Mouse (Mus musculus): Measurements from ENCODE around the gene Smyd3. TPM values are rescaled to one million over a fixed set of nuclear protein-coding genes. Genes with fewer than 3 reads are reported as not detected.
A peak's percentile ranks its signal among the peaks of the same experiment; 100 is the strongest.

Gene Smyd3
- polyA plus RNA-seq, 1 experiment = not detected

DNA sequence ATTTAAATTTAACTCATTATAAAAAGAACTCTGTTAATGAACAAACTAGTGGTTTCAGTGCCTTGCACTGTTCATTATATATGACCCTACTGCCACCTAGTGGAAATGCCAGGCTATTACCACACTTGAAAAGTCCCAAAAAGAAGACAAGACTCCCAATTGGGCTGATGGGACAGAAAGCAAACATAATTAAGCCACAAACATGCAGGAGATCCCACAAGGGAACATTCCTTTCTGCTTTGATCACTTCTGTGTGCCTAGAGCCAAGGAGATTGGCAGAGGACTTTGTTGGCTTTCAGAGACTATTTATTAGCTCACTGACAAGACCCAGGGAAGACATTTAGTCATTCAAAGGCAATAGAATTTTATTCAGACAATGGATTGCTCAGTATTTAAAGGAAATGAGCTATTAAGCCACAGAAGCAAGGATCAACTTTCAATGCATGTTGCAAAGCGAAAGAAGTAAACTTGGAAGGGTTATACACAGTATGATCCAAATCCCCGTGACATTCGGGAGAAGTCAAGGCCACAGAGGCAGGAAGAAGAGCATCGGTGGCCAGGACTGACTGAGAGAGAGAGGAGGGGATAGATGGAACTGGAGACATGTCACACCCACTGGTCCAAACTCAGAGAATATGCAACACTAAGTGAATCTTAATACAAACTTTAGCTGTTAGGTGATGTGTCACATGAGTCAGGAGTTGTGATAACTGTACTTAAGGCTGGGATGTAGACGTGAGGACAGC lies 40.5 kb downstream of the Smyd3 start:
- TF ChIP-seq CTCF (IDR thresholded peaks at IDR 0.05; ENCODE audit: insufficient read depth, low read depth, low read length) = no peak
- no peak for TF ChIP-seq POLR2A (IDR thresholded peaks at IDR 0.05; ENCODE audit: insufficient read depth, low read depth, low read length)
- no peak overlapping the region for H3K27ac ChIP-seq (ENCODE audit: insufficient read depth, low read depth, low read length)
- H3K4me1 ChIP-seq (ENCODE audit: control insufficient read depth, insufficient read depth, low read length) = no peaks in the 10 kb centered on the region
- WGBS = 69% methylated on average over 5 of the region's 5 CpGs
- no peak overlapping the region for H3K4me3 ChIP-seq (ENCODE audit: insufficient read depth, low read depth, low read length)

DNA sequence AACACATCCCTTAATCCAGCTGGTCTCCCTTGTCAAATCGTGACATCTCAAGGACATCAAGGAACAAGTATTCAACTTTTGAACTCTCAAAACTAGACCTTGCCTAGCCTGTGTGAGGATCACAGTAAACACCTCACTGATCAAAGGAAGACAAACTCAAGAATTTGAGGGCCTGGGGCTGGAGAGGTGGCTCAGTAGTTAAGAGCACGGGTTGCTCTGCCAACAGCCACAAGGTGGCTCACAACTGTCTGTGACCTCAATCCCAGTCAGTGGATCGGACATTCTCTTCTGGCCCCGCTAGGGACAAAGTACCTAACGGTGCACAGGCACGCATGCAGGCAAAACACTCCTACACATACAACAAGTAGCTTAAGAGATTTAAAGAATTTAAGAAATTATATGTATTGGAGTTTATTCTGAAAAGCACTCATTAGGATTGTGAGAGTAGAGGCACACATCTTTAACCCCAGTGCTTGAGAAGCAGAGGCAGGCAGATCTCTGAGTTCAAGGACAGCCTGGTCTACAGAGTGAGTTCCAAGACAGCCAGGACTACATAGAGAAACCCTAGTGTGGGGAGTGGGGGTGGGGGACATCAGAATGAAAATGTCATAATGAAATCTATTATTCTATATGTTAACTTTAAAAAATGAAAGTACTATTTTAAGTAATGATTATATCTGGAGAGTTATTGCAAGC lies 41.2 kb downstream of the Smyd3 start:
- H3K27ac ChIP-seq (ENCODE audit: insufficient read depth, low read depth, low read length) = no peak overlapping the region
- WGBS = 60% methylated on average over 6 of the region's 6 CpGs
- H3K4me1 ChIP-seq (ENCODE audit: control insufficient read depth, insufficient read depth, low read length) = no peaks in the 10 kb centered on the region
- H3K4me3 ChIP-seq (ENCODE audit: insufficient read depth, low read depth, low read length) = no peak overlapping the region
- 0 out of 2 replicates have a peak, but pooled peaks have one; percentile 18 for TF ChIP-seq CTCF (IDR thresholded peaks at IDR 0.05; ENCODE audit: insufficient read depth, low read depth, low read length)
- no peak for TF ChIP-seq POLR2A (IDR thresholded peaks at IDR 0.05; ENCODE audit: insufficient read depth, low read depth, low read length)

GRCm38 (mm10) chr1:179474776-179475175 lies 43.1 kb downstream of the Smyd3 start:
- no peaks in the 10 kb centered on the region for H3K4me1 ChIP-seq (ENCODE audit: control insufficient read depth, insufficient read depth, low read length)
- no peak for TF ChIP-seq CTCF (IDR thresholded peaks at IDR 0.05; ENCODE audit: insufficient read depth, low read depth, low read length)
- no peak for TF ChIP-seq POLR2A (IDR thresholded peaks at IDR 0.05; ENCODE audit: insufficient read depth, low read depth, low read length)
- H3K4me3 ChIP-seq (ENCODE audit: insufficient read depth, low read depth, low read length) = no peak overlapping the region
- no peak overlapping the region for H3K27ac ChIP-seq (ENCODE audit: insufficient read depth, low read depth, low read length)
- 96% methylated on average over 8 of the region's 8 CpGs for WGBS

DNA sequence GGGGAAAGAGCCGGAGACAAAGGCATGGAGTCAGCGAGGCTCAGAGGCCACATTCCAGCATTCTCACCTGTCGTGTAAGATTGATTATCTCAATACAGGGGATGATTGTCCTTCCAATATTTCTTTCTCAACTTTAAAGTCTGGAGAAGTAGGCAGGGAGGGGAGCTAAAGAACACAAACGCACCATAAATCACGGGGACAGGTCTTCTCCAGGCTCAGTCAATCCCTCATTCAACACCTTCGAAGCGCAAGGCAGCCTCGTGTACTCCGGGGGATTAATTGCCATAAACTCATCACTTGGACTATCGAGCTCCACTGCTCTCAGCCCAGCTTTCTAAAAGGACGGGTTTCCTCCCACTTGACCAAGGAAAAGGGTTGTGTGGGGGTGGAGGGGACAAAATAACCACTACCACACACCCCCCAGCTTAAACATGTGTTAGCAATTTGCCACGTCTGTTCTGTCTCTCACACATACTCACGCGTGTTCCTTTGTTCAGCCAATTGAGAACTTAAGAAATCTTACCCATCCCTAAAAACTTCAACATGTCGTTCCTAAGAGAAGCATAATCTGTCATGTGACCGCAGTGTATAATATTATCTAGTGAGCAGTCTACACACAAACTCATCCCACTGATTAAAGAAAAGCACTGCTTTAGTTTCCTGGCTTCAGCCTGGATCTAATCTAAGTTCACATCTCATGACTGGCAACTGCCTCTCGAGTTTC lies 43.8 kb downstream of the Smyd3 start:
- Histone ChIP-seq H3K4me1 (ENCODE audit: control insufficient read depth, insufficient read depth, low read length) (no peaks in the 10 kb centered on the region), H3K4me3 (ENCODE audit: insufficient read depth, low read depth, low read length) (no peak overlapping the region), H3K27ac (ENCODE audit: insufficient read depth, low read depth, low read length) (no peak overlapping the region)
- TF ChIP-seq CTCF (IDR thresholded peaks at IDR 0.05; ENCODE audit: insufficient read depth, low read depth, low read length) (no peak), POLR2A (IDR thresholded peaks at IDR 0.05; ENCODE audit: insufficient read depth, low read depth, low read length) (no peak)
- WGBS = 95% methylated on average over 17 of the region's 17 CpGs

- TF ChIP-seq CTCF (IDR thresholded peaks at IDR 0.05; ENCODE audit: insufficient read depth, low read depth, low read length) (no peak), POLR2A (IDR thresholded peaks at IDR 0.05; ENCODE audit: insufficient read depth, low read depth, low read length) (no peak)
- 89% methylated on average over 8 of the region's 8 CpGs for WGBS
- H3K4me1 ChIP-seq (ENCODE audit: control insufficient read depth, insufficient read depth, low read length) = no peaks in the 10 kb centered on the region
- H3K4me3 ChIP-seq (ENCODE audit: insufficient read depth, low read depth, low read length) = no peak overlapping the region
- no peak overlapping the region for H3K27ac ChIP-seq (ENCODE audit: insufficient read depth, low read depth, low read length)
Observed at GRCm38 (mm10) chr1:179467970-179468369, 49.9 kb downstream of the Smyd3 start.

GRCm38 (mm10) chr1:179462376-179462775 lies 55.5 kb downstream of the Smyd3 start:
- 94% methylated on average over 5 of the region's 5 CpGs for WGBS
- Histone ChIP-seq H3K4me3 (ENCODE audit: insufficient read depth, low read depth, low read length) (no peak overlapping the region), H3K4me1 (ENCODE audit: control insufficient read depth, insufficient read depth, low read length) (peaks cover 5% of the 10 kb centered on the region), H3K27ac (ENCODE audit: insufficient read depth, low read depth, low read length) (no peak overlapping the region)
- TF ChIP-seq POLR2A (IDR thresholded peaks at IDR 0.05; ENCODE audit: insufficient read depth, low read depth, low read length) = no peak
- no peak for TF ChIP-seq CTCF (IDR thresholded peaks at IDR 0.05; ENCODE audit: insufficient read depth, low read depth, low read length)

DNA sequence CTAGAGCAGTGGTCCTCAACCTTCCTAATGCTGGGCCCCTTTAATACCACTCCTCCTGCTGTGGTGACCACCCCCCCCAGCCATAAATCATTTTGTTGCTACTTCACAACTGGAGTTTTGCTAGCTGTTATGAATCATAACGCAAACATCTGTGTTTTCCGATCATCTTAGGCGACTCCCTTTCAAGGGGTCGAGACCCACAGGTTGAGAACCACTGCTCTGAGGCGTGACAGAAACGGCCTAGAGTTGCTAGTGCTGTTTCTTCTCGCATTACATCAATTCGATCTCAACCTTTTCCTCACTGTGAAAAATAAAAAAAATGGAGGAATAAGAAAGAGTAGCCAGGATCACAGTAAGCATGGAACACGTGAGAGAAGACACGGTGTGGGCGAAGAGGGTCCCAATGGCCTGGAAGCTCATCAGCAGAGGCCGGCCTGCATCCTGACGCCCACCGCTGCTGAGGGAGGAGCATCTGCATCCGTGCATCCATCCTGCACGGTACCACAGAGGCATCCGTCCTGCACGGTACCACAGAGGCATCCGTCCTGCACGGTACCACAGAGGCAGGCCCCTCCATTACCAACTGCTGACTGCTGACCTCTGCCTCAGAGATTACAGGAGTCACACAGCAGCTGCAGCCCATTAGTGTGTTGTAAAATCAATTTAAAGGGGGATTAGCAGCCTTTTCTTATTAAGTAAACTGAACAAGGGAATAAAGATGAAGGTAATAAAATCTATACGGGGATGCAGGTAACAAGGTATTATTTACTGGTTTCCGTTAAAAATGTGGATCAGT lies 56.6 kb downstream of the Smyd3 start:
- no peak overlapping the region for H3K4me3 ChIP-seq (ENCODE audit: insufficient read depth, low read depth, low read length)
- 93% methylated on average over 22 of the region's 22 CpGs for WGBS

DNA sequence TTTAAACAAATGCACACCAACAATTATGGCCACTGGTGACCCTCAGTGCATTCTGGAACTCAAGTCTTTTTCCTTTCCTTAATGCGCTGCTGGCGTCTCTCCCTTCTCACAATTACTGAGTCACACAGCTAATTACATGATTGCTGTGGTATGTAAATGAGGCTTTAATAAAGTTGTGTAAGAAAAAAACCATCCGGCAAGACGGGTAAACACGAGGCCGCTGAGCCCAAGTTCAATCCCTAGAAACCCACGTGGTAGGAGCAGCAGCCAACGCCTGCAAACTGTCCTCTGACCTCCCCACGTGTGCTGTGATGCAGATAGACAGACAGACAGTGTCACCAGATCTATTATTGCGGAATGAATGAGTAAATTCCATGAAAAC lies 58.9 kb downstream of the Smyd3 start:
- Histone ChIP-seq H3K27ac (ENCODE audit: insufficient read depth, low read depth, low read length) (no peak overlapping the region), H3K4me1 (ENCODE audit: control insufficient read depth, insufficient read depth, low read length) (peaks cover 5% of the 10 kb centered on the region), H3K4me3 (ENCODE audit: insufficient read depth, low read depth, low read length) (no peak overlapping the region)
- 19% methylated on average over 10 of the region's 10 CpGs for WGBS
- TF ChIP-seq POLR2A (IDR thresholded peaks at IDR 0.05; ENCODE audit: insufficient read depth, low read depth, low read length) (no peak), CTCF (IDR thresholded peaks at IDR 0.05; ENCODE audit: insufficient read depth, low read depth, low read length) (no peak)

More for the DNA sequence above, 56.6 kb downstream of the Smyd3 start:
- TF ChIP-seq CTCF (IDR thresholded peaks at IDR 0.05; ENCODE audit: insufficient read depth, low read depth, low read length) (no peak), POLR2A (IDR thresholded peaks at IDR 0.05; ENCODE audit: insufficient read depth, low read depth, low read length) (no peak)
- H3K27ac ChIP-seq (ENCODE audit: insufficient read depth, low read depth, low read length) = no peak overlapping the region
- peaks cover 5% of the 10 kb centered on the region for H3K4me1 ChIP-seq (ENCODE audit: control insufficient read depth, insufficient read depth, low read length)

Data from olfactory bulb, adult 2 months (tissue).